Mouse (Mus musculus): Measurements from ENCODE around the gene Psg17. TPM values are rescaled to one million over a fixed set of nuclear protein-coding genes. Genes with fewer than 3 reads are reported as not detected.
"Not testable (repeated sequence)": the region's sequence is repeated elsewhere in the genome, so short reads cannot be mapped to it uniquely, and the experiment has no call there.

Psg17 gene
- polyA plus RNA-seq, 1 experiment, result not detected

GRCm38 (mm10) chr7:18827792-18828546, 6.6 kb upstream of the Psg17 start:
- no peaks in the 10 kb centered on the region for H3K36me3 ChIP-seq (ENCODE audit: control insufficient read depth, insufficient read depth, low read length)
- no peak for TF ChIP-seq CTCF (IDR thresholded peaks at IDR 0.05; ENCODE audit: extremely low read depth, insufficient read depth, insufficient read length, insufficient replicate concordance)
- no peak for TF ChIP-seq POLR2A (IDR thresholded peaks at IDR 0.05; ENCODE audit: low read depth, low read length)
- H3K27me3 ChIP-seq (ENCODE audit: control insufficient read depth, insufficient read depth, low read length), result no peaks in the 10 kb centered on the region
- 74% methylated on average over 26 of the region's 26 CpGs for WGBS
- no peak overlapping the region for H3K27ac ChIP-seq (ENCODE audit: insufficient read depth, low read length)
- no peak for DNase-seq (ENCODE audit: low read depth in 1 of 2, low spot score in 2 of 2)
- H3K4me1 ChIP-seq (ENCODE audit: control insufficient read depth, insufficient read depth, insufficient read length), result no peaks in the 10 kb centered on the region
- no peak overlapping the region for H3K4me3 ChIP-seq (ENCODE audit: extremely low read depth, insufficient read depth, insufficient read length)

DNA sequence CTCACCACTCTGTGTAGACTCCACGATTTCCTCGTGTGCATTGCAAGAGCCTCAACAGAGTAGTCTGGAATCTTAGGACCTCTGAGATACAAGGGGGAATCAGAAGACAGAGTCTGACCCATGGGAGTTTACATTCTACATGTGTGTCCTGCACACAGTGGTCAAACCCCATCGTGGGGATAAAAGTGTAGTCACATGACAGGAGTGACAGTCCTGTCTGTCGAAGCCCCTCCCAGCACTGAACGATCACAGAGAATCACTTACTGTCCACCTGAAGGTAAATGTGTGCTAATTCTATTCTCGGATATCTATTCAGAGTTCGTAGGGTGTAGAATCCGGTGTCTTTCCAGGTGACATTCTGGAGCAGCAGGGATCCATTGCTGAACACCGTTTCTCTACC, 3.1 kb downstream of the Psg17 start:
- Histone ChIP-seq H3K4me3 (ENCODE audit: extremely low read depth, insufficient read depth, insufficient read length) (no peak overlapping the region), H3K36me3 (ENCODE audit: control insufficient read depth, insufficient read depth, low read length) (no peaks in the 10 kb centered on the region), H3K27ac (ENCODE audit: insufficient read depth, low read length) (no peak overlapping the region), H3K27me3 (ENCODE audit: control insufficient read depth, insufficient read depth, low read length) (no peaks in the 10 kb centered on the region), H3K4me1 (ENCODE audit: control insufficient read depth, insufficient read depth, insufficient read length) (no peaks in the 10 kb centered on the region)
- DNase-seq (ENCODE audit: low read depth in 1 of 2, low spot score in 2 of 2), result no peak
- no peak for TF ChIP-seq CTCF (IDR thresholded peaks at IDR 0.05; ENCODE audit: extremely low read depth, insufficient read depth, insufficient read length, insufficient replicate concordance)
- TF ChIP-seq POLR2A (IDR thresholded peaks at IDR 0.05; ENCODE audit: low read depth, low read length), result no peak
- WGBS, result 85% methylated on average over 9 of the region's 9 CpGs

DNA sequence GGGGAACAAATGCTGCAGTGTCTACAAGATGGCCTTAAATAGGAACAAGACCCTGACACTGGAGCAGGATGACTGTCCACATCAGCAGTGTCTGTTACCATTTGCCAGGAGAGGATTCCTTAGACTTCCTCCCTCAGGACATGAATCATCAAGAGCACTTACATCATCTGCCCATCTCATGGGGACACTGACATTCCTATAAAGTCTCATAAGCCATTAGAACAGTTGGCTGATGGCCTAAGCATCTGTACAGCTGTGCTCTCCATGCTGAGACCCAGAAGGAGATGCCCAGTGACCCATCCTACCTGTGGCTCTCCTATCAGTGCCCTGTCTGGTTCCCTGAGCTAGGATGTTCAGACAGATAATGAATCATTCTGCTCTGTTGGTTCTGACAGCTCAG, 17.9 kb downstream of the Psg17 start:
- no peak for TF ChIP-seq CTCF (IDR thresholded peaks at IDR 0.05; ENCODE audit: extremely low read depth, insufficient read depth, insufficient read length, insufficient replicate concordance)
- TF ChIP-seq POLR2A (IDR thresholded peaks at IDR 0.05; ENCODE audit: low read depth, low read length), result no peak
- Histone ChIP-seq H3K27ac (ENCODE audit: insufficient read depth, low read length) (no peak overlapping the region), H3K4me1 (ENCODE audit: control insufficient read depth, insufficient read depth, insufficient read length) (no peaks in the 10 kb centered on the region), H3K4me3 (ENCODE audit: extremely low read depth, insufficient read depth, insufficient read length) (no peak overlapping the region), H3K36me3 (ENCODE audit: control insufficient read depth, insufficient read depth, low read length) (no peaks in the 10 kb centered on the region), H3K27me3 (ENCODE audit: control insufficient read depth, insufficient read depth, low read length) (no peaks in the 10 kb centered on the region)
- DNase-seq (ENCODE audit: low read depth in 1 of 2, low spot score in 2 of 2), result no peak

- Histone ChIP-seq H3K4me3 (ENCODE audit: extremely low read depth, insufficient read depth, insufficient read length) (no peak overlapping the region), H3K27ac (ENCODE audit: insufficient read depth, low read length) (no peak overlapping the region), H3K4me1 (ENCODE audit: control insufficient read depth, insufficient read depth, insufficient read length) (no peaks in the 10 kb centered on the region), H3K27me3 (ENCODE audit: control insufficient read depth, insufficient read depth, low read length) (no peaks in the 10 kb centered on the region), H3K36me3 (ENCODE audit: control insufficient read depth, insufficient read depth, low read length) (no peaks in the 10 kb centered on the region)
- 46% methylated on average over 3 of the region's 3 CpGs for WGBS
- TF ChIP-seq POLR2A (IDR thresholded peaks at IDR 0.05; ENCODE audit: low read depth, low read length) (no peak), CTCF (IDR thresholded peaks at IDR 0.05; ENCODE audit: extremely low read depth, insufficient read depth, insufficient read length, insufficient replicate concordance) (no peak)
- DNase-seq (ENCODE audit: low read depth in 1 of 2, low spot score in 2 of 2), result no peak
These were observed 22.3 kb downstream of the Psg17 start for GRCm38 (mm10) chr7:18799129-18799528.

GRCm38 (mm10) chr7:18798420-18798819, 23.0 kb downstream of the Psg17 start, which contains the start of gene Psg19:
Gene Psg19, minus strand, starts transcription at chr7:18798520.
- no peak within 1 kb of the TSS for H3K4me3 ChIP-seq (ENCODE audit: extremely low read depth, insufficient read depth, insufficient read length)
- H3K27me3 ChIP-seq (ENCODE audit: control insufficient read depth, insufficient read depth, low read length), result no peaks in the 10 kb centered on the region
- no peaks in the 10 kb centered on the region for H3K36me3 ChIP-seq (ENCODE audit: control insufficient read depth, insufficient read depth, low read length)
- H3K27ac ChIP-seq (ENCODE audit: insufficient read depth, low read length), result no peak within 1 kb of the TSS
- TF ChIP-seq CTCF (IDR thresholded peaks at IDR 0.05; ENCODE audit: extremely low read depth, insufficient read depth, insufficient read length, insufficient replicate concordance), result no peak
- no peak for TF ChIP-seq POLR2A (IDR thresholded peaks at IDR 0.05; ENCODE audit: low read depth, low read length)
- 80% methylated on average over 1 of the region's 1 CpGs for WGBS
- no peaks in the 10 kb centered on the region for H3K4me1 ChIP-seq (ENCODE audit: control insufficient read depth, insufficient read depth, insufficient read length)
- no peak for DNase-seq (ENCODE audit: low read depth in 1 of 2, low spot score in 2 of 2)

- H3K4me3 ChIP-seq (ENCODE audit: extremely low read depth, insufficient read depth, insufficient read length); DNase-seq (ENCODE audit: low read depth in 1 of 2, low spot score in 2 of 2); H3K4me1 ChIP-seq (ENCODE audit: control insufficient read depth, insufficient read depth, insufficient read length); H3K27ac ChIP-seq (ENCODE audit: insufficient read depth, low read length); H3K27me3 ChIP-seq (ENCODE audit: control insufficient read depth, insufficient read depth, low read length); H3K36me3 ChIP-seq (ENCODE audit: control insufficient read depth, insufficient read depth, low read length): not testable (repeated sequence)
These were observed 30.7 kb downstream of the Psg17 start for GRCm38 (mm10) chr7:18790671-18791070.

- H3K36me3 ChIP-seq (ENCODE audit: control insufficient read depth, insufficient read depth, low read length); H3K4me1 ChIP-seq (ENCODE audit: control insufficient read depth, insufficient read depth, insufficient read length); H3K4me3 ChIP-seq (ENCODE audit: extremely low read depth, insufficient read depth, insufficient read length); H3K27me3 ChIP-seq (ENCODE audit: control insufficient read depth, insufficient read depth, low read length); H3K27ac ChIP-seq (ENCODE audit: insufficient read depth, low read length); DNase-seq (ENCODE audit: low read depth in 1 of 2, low spot score in 2 of 2): not testable (repeated sequence)
- WGBS, result 35% methylated on average over 2 of the region's 2 CpGs
These were observed 40.1 kb downstream of the Psg17 start for GRCm38 (mm10) chr7:18781301-18781700.
